Mouse (Mus musculus): ENCODE results near the gene Jrkl. TPM values are rescaled to one million over a fixed set of nuclear protein-coding genes. Genes with fewer than 3 reads are reported as not detected.
A peak's percentile ranks its signal among the peaks of the same experiment; 100 is the strongest.

Gene Jrkl
- polyA plus RNA-seq (2012; fragmentation: generic; extraction: Trizol), result 1.9 TPM

GRCm38 (mm10) chr9:13245481-13245880 is at the start of gene Jrkl:
Gene Jrkl (minus strand): TSS chr9:13245829.
- peak within 1 kb of the TSS; percentile 72 for H3K4me3 ChIP-seq
- peaks cover 16% of the 10 kb centered on the region for H3K79me2 ChIP-seq (ENCODE audit: control insufficient read depth, insufficient read depth)
- H3K27me3 ChIP-seq (ENCODE audit: control insufficient read depth, insufficient read depth, insufficient read length), result no peaks in the 10 kb centered on the region
- peak within 1 kb of the TSS; percentile 87 for H3K4me2 ChIP-seq (ENCODE audit: low read depth)
- no peak for TF ChIP-seq MYOD1 (IDR thresholded peaks at IDR 0.05; ENCODE audit: control insufficient read depth in 1 of 3, insufficient read length in 2 of 3, low read depth in 2 of 3)
- TF ChIP-seq USF1 (IDR thresholded peaks at IDR 0.05; ENCODE audit: low read depth), result no peak
- H3ac ChIP-seq (ENCODE audit: control insufficient read depth, insufficient read length), result peak within 1 kb of the TSS; percentile 48
- no peaks in the 10 kb centered on the region for H3K36me3 ChIP-seq (ENCODE audit: control insufficient read depth, insufficient read depth)

GRCm38 (mm10) chr9:13287482-13287881 is 41.9 kb upstream of the Jrkl start:
- Histone ChIP-seq H3K4me3 (no peak overlapping the region), H3K4me2 (ENCODE audit: low read depth) (peak overlapping the region; percentile 20), H3K36me3 (ENCODE audit: control insufficient read depth, insufficient read depth) (no peaks in the 10 kb centered on the region), H3K27me3 (ENCODE audit: control insufficient read depth, insufficient read depth, insufficient read length) (no peaks in the 10 kb centered on the region), H3ac (ENCODE audit: control insufficient read depth, insufficient read length) (no peak overlapping the region), H3K79me2 (ENCODE audit: control insufficient read depth, insufficient read depth) (no peaks in the 10 kb centered on the region)
- TF ChIP-seq E2F4 (IDR thresholded peaks at IDR 0.05; ENCODE audit: insufficient read depth) (no peak), MYOG (IDR thresholded peaks at IDR 0.05; ENCODE audit: control insufficient read depth in 1 of 3, insufficient read depth in 1 of 3, insufficient read length in 2 of 3, low read depth in 2 of 3) (peak in 1 of 3 experiments; percentile 39), CEBPB (IDR thresholded peaks at IDR 0.05; ENCODE audit: insufficient read depth, poor library complexity, severe bottlenecking) (no peak), POLR2AphosphoS2 (IDR thresholded peaks at IDR 0.05; ENCODE audit: insufficient read length, low read depth) (no peak), MYOD1 (IDR thresholded peaks at IDR 0.05; ENCODE audit: control insufficient read depth in 1 of 3, insufficient read length in 2 of 3, low read depth in 2 of 3) (peak in 1 of 3 experiments; percentile 38)

- Histone ChIP-seq H3K79me2 (ENCODE audit: control insufficient read depth, insufficient read depth) (no peaks in the 10 kb centered on the region), H3K4me2 (ENCODE audit: low read depth) (no peak overlapping the region), H3K4me3 (no peak overlapping the region), H3K36me3 (ENCODE audit: control insufficient read depth, insufficient read depth) (peaks cover 5% of the 10 kb centered on the region), H3ac (ENCODE audit: control insufficient read depth, insufficient read length) (no peak overlapping the region), H3K27me3 (ENCODE audit: control insufficient read depth, insufficient read depth, insufficient read length) (no peaks in the 10 kb centered on the region)
- no peak for TF ChIP-seq MAX (IDR thresholded peaks at IDR 0.05; ENCODE audit: low read depth)
- no peak for TF ChIP-seq REST (IDR thresholded peaks at IDR 0.05; ENCODE audit: insufficient read depth, insufficient read length)
- no peak for TF ChIP-seq TCF12 (IDR thresholded peaks at IDR 0.05; ENCODE audit: insufficient read depth, poor library complexity, severe bottlenecking)
These were observed 27.6 kb upstream of the Jrkl start for GRCm38 (mm10) chr9:13273219-13273618.

GRCm38 (mm10) chr9:13260980-13261379 is 15.4 kb upstream of the Jrkl start:
- Histone ChIP-seq H3K4me2 (ENCODE audit: low read depth) (no peak overlapping the region), H3K4me3 (no peak overlapping the region)
- TF ChIP-seq TCF3 (IDR thresholded peaks at IDR 0.05; ENCODE audit: insufficient read length, low read depth) (no peak), MYOD1 (IDR thresholded peaks at IDR 0.05; ENCODE audit: control insufficient read depth in 1 of 3, insufficient read length in 2 of 3, low read depth in 2 of 3) (no peak)

GRCm38 (mm10) chr9:13258173-13258572 is 12.5 kb upstream of the Jrkl start:
- Histone ChIP-seq H3K4me2 (ENCODE audit: low read depth) (no peak overlapping the region), H3ac (ENCODE audit: control insufficient read depth, insufficient read length) (no peak overlapping the region), H3K27me3 (ENCODE audit: control insufficient read depth, insufficient read depth, insufficient read length) (no peaks in the 10 kb centered on the region), H3K79me2 (ENCODE audit: control insufficient read depth, insufficient read depth) (no peaks in the 10 kb centered on the region), H3K4me3 (no peak overlapping the region), H3K36me3 (ENCODE audit: control insufficient read depth, insufficient read depth) (no peaks in the 10 kb centered on the region)
- TF ChIP-seq TCF3 (IDR thresholded peaks at IDR 0.05; ENCODE audit: insufficient read length, low read depth), result no peak
- TF ChIP-seq REST (IDR thresholded peaks at IDR 0.05; ENCODE audit: insufficient read depth, insufficient read length), result no peak
- TF ChIP-seq CEBPB (IDR thresholded peaks at IDR 0.05; ENCODE audit: insufficient read depth, poor library complexity, severe bottlenecking), result no peak
- no peak for TF ChIP-seq MAX (IDR thresholded peaks at IDR 0.05; ENCODE audit: low read depth)
- no peak for TF ChIP-seq MYOG (IDR thresholded peaks at IDR 0.05; ENCODE audit: control insufficient read depth in 1 of 3, insufficient read depth in 1 of 3, insufficient read length in 2 of 3, low read depth in 2 of 3)
- TF ChIP-seq POLR2AphosphoS2 (IDR thresholded peaks at IDR 0.05; ENCODE audit: insufficient read length, low read depth), result no peak
- no peak for TF ChIP-seq E2F4 (IDR thresholded peaks at IDR 0.05; ENCODE audit: insufficient read depth)
- no peak for TF ChIP-seq MYOD1 (IDR thresholded peaks at IDR 0.05; ENCODE audit: control insufficient read depth in 1 of 3, insufficient read length in 2 of 3, low read depth in 2 of 3)
- no peak for TF ChIP-seq SRF (IDR thresholded peaks at IDR 0.05; ENCODE audit: control insufficient read depth, insufficient read length, low read depth)
- no peak for TF ChIP-seq USF1 (IDR thresholded peaks at IDR 0.05; ENCODE audit: low read depth)
- TF ChIP-seq TCF12 (IDR thresholded peaks at IDR 0.05; ENCODE audit: insufficient read depth, poor library complexity, severe bottlenecking), result no peak
- TF ChIP-seq POLR2A (IDR thresholded peaks at IDR 0.05; ENCODE audit: insufficient read length, low read depth), result no peak

More at GRCm38 (mm10) chr9:13260980-13261379, 15.4 kb upstream of the Jrkl start:
- Histone ChIP-seq H3K27me3 (ENCODE audit: control insufficient read depth, insufficient read depth, insufficient read length) (no peaks in the 10 kb centered on the region), H3K79me2 (ENCODE audit: control insufficient read depth, insufficient read depth) (no peaks in the 10 kb centered on the region), H3K36me3 (ENCODE audit: control insufficient read depth, insufficient read depth) (no peaks in the 10 kb centered on the region), H3ac (ENCODE audit: control insufficient read depth, insufficient read length) (no peak overlapping the region)

- no peak overlapping the region for H3ac ChIP-seq (ENCODE audit: control insufficient read depth, insufficient read length)
- H3K36me3 ChIP-seq (ENCODE audit: control insufficient read depth, insufficient read depth), result no peaks in the 10 kb centered on the region
- TF ChIP-seq SRF (IDR thresholded peaks at IDR 0.05; ENCODE audit: control insufficient read depth, insufficient read length, low read depth) (no peak), MYOG (IDR thresholded peaks at IDR 0.05; ENCODE audit: control insufficient read depth in 1 of 3, insufficient read depth in 1 of 3, insufficient read length in 2 of 3, low read depth in 2 of 3) (no peak), USF1 (IDR thresholded peaks at IDR 0.05; ENCODE audit: low read depth) (no peak), POLR2A (IDR thresholded peaks at IDR 0.05; ENCODE audit: insufficient read length, low read depth) (no peak), MAX (IDR thresholded peaks at IDR 0.05; ENCODE audit: low read depth) (no peak), MYOD1 (IDR thresholded peaks at IDR 0.05; ENCODE audit: control insufficient read depth in 1 of 3, insufficient read length in 2 of 3, low read depth in 2 of 3) (no peak), TCF3 (IDR thresholded peaks at IDR 0.05; ENCODE audit: insufficient read length, low read depth) (no peak), E2F4 (IDR thresholded peaks at IDR 0.05; ENCODE audit: insufficient read depth) (no peak), TCF12 (IDR thresholded peaks at IDR 0.05; ENCODE audit: insufficient read depth, poor library complexity, severe bottlenecking) (no peak), POLR2AphosphoS2 (IDR thresholded peaks at IDR 0.05; ENCODE audit: insufficient read length, low read depth) (no peak), CEBPB (IDR thresholded peaks at IDR 0.05; ENCODE audit: insufficient read depth, poor library complexity, severe bottlenecking) (no peak), REST (IDR thresholded peaks at IDR 0.05; ENCODE audit: insufficient read depth, insufficient read length) (no peak)
- H3K4me3 ChIP-seq, result no peak overlapping the region
- no peak overlapping the region for H3K4me2 ChIP-seq (ENCODE audit: low read depth)
- H3K79me2 ChIP-seq (ENCODE audit: control insufficient read depth, insufficient read depth), result no peaks in the 10 kb centered on the region
- H3K27me3 ChIP-seq (ENCODE audit: control insufficient read depth, insufficient read depth, insufficient read length), result no peaks in the 10 kb centered on the region
These were observed 11.1 kb upstream of the Jrkl start for GRCm38 (mm10) chr9:13256726-13257125.

Data from myocyte (in vitro differentiated cells).